Mouse (Mus musculus): Measurements from ENCODE around the gene Chsy1. TPM values are rescaled to one million over a fixed set of nuclear protein-coding genes. Genes with fewer than 3 reads are reported as not detected.
A peak's percentile ranks its signal among the peaks of the same experiment; 100 is the strongest.

Chsy1 gene
- polyA plus RNA-seq, 1 experiment from 2014 or later: 11.5 TPM

DNA sequence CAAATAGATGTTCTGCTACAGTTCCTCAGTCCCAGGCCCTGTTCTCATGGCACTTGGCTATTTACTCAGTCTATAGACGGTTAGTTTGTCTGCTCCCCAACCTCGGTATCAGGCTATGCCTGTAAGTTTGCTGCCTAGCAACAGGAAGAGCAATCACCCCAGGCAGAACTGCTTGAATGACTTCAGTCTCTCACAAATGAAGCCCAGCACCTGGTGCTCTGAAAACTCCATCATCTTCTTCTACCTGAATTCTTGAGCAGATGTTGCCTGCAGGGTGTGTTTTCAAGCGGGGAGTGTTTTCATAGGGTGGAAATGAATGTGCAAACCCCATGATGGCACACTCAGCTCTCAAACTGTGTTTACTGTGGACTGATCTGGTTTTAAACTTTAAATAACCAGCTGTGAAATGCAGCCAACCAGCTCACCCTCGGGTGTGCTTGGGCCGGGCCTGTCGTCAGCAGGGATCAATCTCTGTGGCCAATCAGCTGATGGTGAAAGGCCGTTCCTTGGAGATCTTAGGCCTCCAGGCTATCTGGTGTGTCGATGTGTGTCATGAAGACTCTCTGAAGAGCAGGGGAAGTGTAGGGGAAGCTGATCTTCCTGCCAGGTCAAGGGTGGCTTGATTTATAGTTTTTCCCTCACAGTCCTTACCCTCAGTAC lies 91.6 kb downstream of the Chsy1 start:
- H3K36me3 ChIP-seq: no peaks in the 10 kb centered on the region
- H3K27ac ChIP-seq (replicated peaks): no peak overlapping the region; the same call in 1 of the 2 replicates
- H3K27me3 ChIP-seq: no peaks in the 10 kb centered on the region
- ATAC-seq (ENCODE audit: low read depth): 0 out of 2 replicates have a peak, but pooled peaks have one; percentile 27
- no peak overlapping the region for H3K4me3 ChIP-seq
- WGBS: 43% methylated on average over 8 of the region's 8 CpGs
- H3K4me2 ChIP-seq: no peak overlapping the region
- H3K9ac ChIP-seq: no peak overlapping the region
- H3K9me3 ChIP-seq: peaks cover 5% of the 10 kb centered on the region; the same call in 1 of the 2 replicates
- H3K4me1 ChIP-seq (replicated peaks): peaks cover 13% of the 10 kb centered on the region

DNA sequence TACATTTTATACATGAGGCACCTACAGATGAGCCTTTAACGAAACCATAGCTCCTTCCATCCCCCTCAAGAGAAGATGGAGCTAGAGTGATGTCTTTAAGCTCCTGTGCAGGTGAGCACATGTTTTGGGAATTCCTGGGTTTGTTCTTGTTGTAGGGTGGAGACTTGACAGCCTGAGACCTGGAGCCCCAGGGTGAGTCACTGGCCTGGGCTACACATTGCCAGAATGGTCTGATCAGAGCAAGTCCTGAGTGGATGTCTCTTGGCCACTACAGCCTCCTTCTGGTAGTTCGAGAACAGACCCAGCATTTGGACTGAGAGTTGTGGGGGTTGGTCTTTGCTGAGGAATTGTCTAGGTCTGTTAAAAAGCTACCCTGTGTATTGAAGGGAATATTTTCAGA lies 92.3 kb downstream of the Chsy1 start:
- WGBS: 85% methylated on average over 2 of the region's 2 CpGs
- Histone ChIP-seq H3K27ac (replicated peaks) (no peak overlapping the region), H3K4me3 (no peak overlapping the region), H3K9me3 (peaks cover 5% of the 10 kb centered on the region; the same call in 1 of the 2 replicates), H3K4me1 (replicated peaks) (peaks cover 13% of the 10 kb centered on the region), H3K27me3 (no peaks in the 10 kb centered on the region), H3K9ac (no peak overlapping the region), H3K4me2 (no peak overlapping the region), H3K36me3 (no peaks in the 10 kb centered on the region)
- no peak for ATAC-seq (ENCODE audit: low read depth)

DNA sequence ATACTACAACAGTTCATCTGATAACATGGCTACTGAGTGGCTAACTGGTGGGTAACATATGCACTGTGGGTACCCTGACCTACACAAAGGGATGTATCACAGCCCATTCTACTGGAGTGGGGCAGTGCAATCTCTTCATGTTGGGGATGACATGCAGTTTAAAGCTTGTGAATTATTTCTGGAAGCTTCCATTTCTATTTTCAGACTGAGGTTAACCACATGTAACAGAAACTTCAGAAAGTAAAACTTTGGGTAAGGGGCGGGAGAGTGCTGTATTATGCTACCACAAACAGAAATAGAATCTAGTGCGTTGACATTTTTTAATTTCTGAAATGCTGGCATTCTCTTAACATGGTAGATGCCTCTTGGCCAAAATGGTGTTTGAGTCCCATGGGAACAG lies 100.6 kb downstream of the Chsy1 start:
- 86% methylated on average over 2 of the region's 2 CpGs for WGBS
- no peaks in the 10 kb centered on the region for H3K27me3 ChIP-seq
- ATAC-seq (ENCODE audit: low read depth): no peak
- H3K4me1 ChIP-seq (replicated peaks): no peaks in the 10 kb centered on the region
- H3K4me2 ChIP-seq: no peak overlapping the region
- H3K9ac ChIP-seq: no peak overlapping the region
- no peaks in the 10 kb centered on the region for H3K9me3 ChIP-seq
- no peak overlapping the region for H3K27ac ChIP-seq (replicated peaks)
- no peaks in the 10 kb centered on the region for H3K36me3 ChIP-seq
- H3K4me3 ChIP-seq: no peak overlapping the region

DNA sequence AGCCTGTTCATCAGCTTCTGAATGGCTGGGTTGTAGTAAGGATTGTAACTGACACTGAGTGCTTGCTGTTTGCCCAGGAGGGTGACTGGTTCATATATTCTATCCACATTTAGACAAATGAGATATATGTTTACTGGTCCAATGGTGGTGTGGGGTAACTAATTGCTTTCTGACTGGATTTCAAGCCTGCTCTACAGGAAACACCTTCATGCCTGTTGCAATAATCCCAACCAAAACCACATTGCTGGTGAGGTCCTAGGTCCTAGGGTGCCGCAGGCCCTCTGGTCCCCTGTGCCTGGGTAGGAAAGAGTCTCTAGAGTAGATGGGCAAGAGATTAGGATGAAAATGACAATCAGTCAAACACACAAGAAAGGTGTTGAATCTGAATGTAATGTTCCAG lies 103.6 kb downstream of the Chsy1 start:
- ATAC-seq (ENCODE audit: low read depth): no peak

DNA sequence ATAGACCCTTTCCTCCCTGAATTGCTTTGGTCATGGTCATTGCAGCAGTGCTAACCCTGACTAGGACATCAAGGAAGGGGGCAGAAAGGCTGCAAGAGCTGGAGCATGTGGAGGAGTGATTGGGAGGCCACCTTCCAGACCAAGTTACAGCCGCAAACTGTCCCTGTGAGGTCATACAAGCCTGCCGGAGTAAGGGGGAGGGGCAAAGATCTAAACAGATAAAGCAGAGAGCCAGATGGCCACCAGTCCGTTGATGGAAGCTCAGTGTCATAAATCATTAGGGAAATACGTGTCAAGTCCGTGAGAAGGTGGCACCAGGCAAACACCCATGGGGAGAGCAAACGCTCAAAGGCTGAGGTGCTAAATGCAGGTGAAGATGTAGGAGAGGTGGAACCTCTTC lies 105.2 kb downstream of the Chsy1 start:
- no peak for ATAC-seq (ENCODE audit: low read depth)
- WGBS: 61% methylated on average over 6 of the region's 6 CpGs

More for the DNA sequence above, 103.6 kb downstream of the Chsy1 start:
- Histone ChIP-seq H3K4me3 (no peak overlapping the region), H3K36me3 (no peaks in the 10 kb centered on the region), H3K4me1 (replicated peaks) (peaks cover 11% of the 10 kb centered on the region), H3K4me2 (no peak overlapping the region), H3K9ac (no peak overlapping the region), H3K27me3 (no peaks in the 10 kb centered on the region), H3K9me3 (no peaks in the 10 kb centered on the region), H3K27ac (replicated peaks) (no peak overlapping the region)
- 83% methylated on average over 1 of the region's 1 CpGs for WGBS

DNA sequence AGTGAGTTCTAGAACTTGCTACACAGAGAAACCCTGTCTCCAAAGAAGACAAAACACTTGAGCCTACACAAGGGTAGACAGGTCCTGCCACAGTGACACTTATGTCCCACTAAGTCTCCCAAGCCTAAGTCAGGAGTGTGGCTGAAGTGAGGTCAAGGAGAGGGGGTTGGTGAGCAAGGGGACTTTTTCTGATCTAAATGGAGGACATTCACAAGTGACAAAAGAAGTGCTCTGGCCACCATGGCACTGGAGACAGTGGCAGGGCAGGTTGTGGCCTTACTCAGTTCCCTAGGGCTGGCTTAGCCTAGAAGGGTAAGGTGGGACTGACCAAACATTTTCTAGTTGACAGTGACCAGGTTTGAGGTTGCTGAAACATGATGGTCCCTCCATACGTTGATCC lies 106.6 kb downstream of the Chsy1 start:
- WGBS: 91% methylated on average over 1 of the region's 1 CpGs
- Histone ChIP-seq H3K27ac (replicated peaks) (no peak overlapping the region), H3K9me3 (no peaks in the 10 kb centered on the region), H3K4me3 (no peak overlapping the region), H3K36me3 (no peaks in the 10 kb centered on the region), H3K4me1 (replicated peaks) (peaks cover 24% of the 10 kb centered on the region), H3K9ac (no peak overlapping the region), H3K27me3 (no peaks in the 10 kb centered on the region), H3K4me2 (no peak overlapping the region)
- ATAC-seq (ENCODE audit: low read depth): no peak

More for the DNA sequence above, 105.2 kb downstream of the Chsy1 start:
- Histone ChIP-seq H3K9me3 (no peaks in the 10 kb centered on the region), H3K27ac (replicated peaks) (no peak overlapping the region), H3K4me2 (no peak overlapping the region), H3K36me3 (no peaks in the 10 kb centered on the region), H3K27me3 (no peaks in the 10 kb centered on the region), H3K9ac (no peak overlapping the region), H3K4me3 (no peak overlapping the region), H3K4me1 (replicated peaks) (peaks cover 24% of the 10 kb centered on the region)

DNA sequence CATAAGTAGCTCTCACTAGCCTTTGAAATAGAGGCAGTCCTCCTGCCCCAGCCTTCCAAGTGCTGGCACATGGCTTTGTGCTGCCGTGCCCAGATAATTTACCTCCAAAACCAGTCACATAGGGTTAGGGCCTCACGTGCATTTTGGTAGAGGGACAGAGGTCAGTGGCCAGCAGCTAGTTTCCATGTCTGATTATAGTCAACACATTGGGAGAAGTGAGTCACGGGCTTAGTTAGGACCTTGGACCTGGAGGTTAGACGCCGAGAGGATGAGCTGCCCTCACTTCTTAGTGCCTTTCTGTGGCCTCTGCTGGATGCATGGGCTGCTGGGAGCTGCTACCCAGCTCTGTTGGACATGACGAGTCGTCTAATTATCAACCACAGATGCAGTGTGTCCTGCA lies 107.7 kb downstream of the Chsy1 start:
- peaks cover 24% of the 10 kb centered on the region for H3K4me1 ChIP-seq (replicated peaks)
- no peak overlapping the region for H3K4me2 ChIP-seq
- no peak for ATAC-seq (ENCODE audit: low read depth)
- WGBS: 82% methylated on average over 7 of the region's 7 CpGs
- no peaks in the 10 kb centered on the region for H3K9me3 ChIP-seq
- H3K27me3 ChIP-seq: no peaks in the 10 kb centered on the region
- H3K4me3 ChIP-seq: no peak overlapping the region
- H3K9ac ChIP-seq: no peak overlapping the region
- H3K27ac ChIP-seq (replicated peaks): no peak overlapping the region
- no peaks in the 10 kb centered on the region for H3K36me3 ChIP-seq

DNA sequence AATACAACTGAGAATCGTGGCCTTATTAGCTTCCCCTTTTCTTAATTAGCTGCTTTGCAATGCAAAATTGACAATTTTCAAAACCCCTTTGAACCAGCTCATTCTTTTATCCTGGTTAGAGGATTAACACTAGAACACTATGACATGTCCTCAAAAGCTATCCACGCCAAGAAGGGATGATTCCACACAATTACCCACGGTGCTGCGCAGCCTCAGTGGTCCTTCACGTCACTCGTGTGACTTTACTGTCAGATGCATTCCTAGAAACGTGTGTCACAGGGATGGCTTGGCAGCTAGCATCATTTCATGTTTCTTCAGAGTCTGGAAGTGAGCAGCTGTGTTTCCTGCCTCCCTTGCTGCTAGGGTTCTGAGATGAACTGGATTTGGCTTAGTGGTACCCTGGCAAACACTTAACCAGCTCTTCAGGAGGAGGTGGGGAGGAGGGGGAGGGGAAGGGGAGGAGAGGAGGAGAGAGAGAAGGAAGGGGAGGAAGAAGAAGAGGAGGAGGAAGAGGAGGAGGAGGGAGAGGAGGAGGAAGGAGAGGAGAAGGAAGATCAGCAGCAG lies 108.3 kb downstream of the Chsy1 start:
- no peak for ATAC-seq (ENCODE audit: low read depth)
- Histone ChIP-seq H3K9me3 (no peaks in the 10 kb centered on the region), H3K9ac (0 out of 2 replicates have a peak overlapping the region, but pooled peaks have one; percentile 13), H3K27me3 (no peaks in the 10 kb centered on the region), H3K4me2 (no peak overlapping the region), H3K36me3 (no peaks in the 10 kb centered on the region), H3K27ac (replicated peaks) (peak overlapping the region; percentile 73; the same call in 1 of the 2 replicates), H3K4me1 (replicated peaks) (peaks cover 27% of the 10 kb centered on the region), H3K4me3 (no peak overlapping the region)
- WGBS: 71% methylated on average over 7 of the region's 7 CpGs

DNA sequence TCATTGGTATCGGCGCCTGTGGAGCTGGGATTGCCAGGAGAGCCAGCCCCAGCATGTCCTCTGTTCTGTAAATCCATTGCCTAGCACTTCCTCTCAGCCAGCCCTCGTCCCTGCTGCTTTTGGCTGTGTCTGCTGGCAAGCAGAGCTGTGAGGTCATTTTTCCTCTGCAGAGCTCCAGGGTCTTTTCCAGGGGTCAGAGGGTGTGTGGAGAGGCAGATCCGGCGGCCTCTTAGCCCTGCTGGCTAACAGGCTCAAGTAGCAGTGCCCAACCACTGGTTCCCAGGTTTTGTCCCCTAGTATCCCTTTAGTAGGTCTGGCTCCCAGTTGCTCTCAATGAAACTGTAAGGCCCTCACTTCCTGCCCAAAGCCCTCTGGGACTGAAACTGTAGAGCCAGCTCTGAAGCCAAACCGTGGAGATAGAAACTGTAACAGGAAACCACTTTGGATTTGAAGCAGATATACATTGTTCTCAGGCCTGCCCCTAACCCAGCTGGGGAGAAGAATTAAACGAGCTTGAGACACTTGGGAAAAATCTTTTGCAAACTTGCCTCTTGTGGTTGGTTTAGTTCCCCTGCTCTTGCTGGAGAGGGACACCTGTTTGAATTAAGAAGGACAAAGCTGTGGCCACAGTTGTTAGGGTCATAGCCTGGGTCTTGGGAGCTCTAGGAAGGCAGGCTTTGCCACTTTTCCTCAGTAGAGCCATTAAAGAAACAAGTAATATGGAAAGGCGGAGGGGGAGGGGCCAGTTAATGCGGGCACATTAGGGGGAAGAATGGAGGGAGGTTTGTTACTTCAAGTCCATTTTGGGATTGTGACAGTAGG lies 109.1 kb downstream of the Chsy1 start:
- Histone ChIP-seq H3K4me2 (0 out of 2 replicates have a peak overlapping the region, but pooled peaks have one; percentile 3), H3K27ac (replicated peaks) (peak overlapping the region; percentile 73), H3K36me3 (no peaks in the 10 kb centered on the region), H3K9ac (0 out of 2 replicates have a peak overlapping the region, but pooled peaks have one; percentile 13), H3K27me3 (no peaks in the 10 kb centered on the region), H3K4me3 (no peak overlapping the region), H3K9me3 (no peaks in the 10 kb centered on the region), H3K4me1 (replicated peaks) (peaks cover 30% of the 10 kb centered on the region)
- ATAC-seq (ENCODE audit: low read depth): peak; percentile 47; the same call in 1 of the 2 replicates
- WGBS: 33% methylated on average over 9 of the region's 9 CpGs

DNA sequence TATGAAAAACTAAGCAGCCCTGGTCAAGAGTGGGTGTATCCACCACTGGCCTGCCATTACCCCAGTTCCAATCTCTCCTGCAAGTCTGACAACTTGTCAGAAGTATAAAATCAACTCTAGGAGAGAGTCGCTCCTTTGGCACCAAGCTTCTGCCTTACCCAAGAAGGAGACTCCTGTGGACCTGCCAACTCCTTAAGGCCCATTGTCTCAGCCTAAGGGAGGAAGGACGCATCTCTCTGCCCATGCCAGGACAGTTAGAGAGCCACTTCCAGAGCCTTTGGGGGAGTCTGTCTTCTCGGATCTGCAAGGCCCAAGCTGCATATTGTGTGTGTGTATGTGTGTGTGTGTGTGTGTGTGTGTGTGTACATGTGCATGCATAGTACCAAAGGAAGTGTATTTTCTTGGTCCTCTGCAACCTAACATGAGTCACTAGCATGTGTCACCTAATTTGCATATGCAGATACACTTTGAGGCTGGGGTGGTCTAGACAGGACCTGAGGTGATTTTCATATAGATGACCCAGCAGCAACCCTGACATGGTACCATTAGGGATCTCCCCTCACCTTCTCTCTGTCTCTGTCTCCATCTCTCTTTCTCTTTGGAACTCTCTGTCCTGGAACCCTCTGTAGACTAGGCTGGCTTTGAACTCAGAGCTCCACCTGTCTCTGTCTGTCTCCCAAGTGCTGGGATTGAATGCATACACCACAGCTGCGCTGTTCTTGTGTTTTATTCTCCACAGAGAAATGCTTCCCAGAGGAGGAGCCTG lies 109.9 kb downstream of the Chsy1 start:
- Histone ChIP-seq H3K4me3 (no peak overlapping the region), H3K9ac (no peak overlapping the region), H3K27me3 (no peaks in the 10 kb centered on the region), H3K27ac (replicated peaks) (no peak overlapping the region; the same call in 1 of the 2 replicates), H3K4me2 (no peak overlapping the region), H3K9me3 (no peaks in the 10 kb centered on the region), H3K36me3 (no peaks in the 10 kb centered on the region), H3K4me1 (replicated peaks) (peaks cover 30% of the 10 kb centered on the region)
- WGBS: 81% methylated on average over 4 of the region's 4 CpGs
- ATAC-seq (ENCODE audit: low read depth): no peak

DNA sequence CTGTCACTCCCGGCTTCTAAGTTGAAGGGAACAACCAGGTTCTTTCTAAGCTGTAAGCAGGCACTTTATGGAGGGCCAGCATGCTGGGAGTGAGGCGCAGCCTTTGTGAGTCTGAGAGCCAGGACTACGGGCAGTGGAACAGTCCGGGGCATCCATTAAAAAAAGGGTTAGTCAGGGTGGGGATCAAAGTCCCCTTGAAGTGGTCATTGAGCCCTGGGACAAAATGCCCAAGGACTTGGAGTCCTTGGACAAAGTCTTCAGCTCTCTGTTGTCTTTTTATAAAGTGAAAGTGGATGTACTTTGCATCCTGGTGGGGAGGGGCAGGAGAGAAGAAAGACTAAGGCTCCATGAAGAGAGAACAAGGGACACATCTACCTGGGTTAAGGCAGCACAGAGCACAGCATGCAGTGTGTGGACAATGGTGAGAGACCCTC lies 110.5 kb downstream of the Chsy1 start:
- no peak overlapping the region for H3K9ac ChIP-seq
- no peak for ATAC-seq (ENCODE audit: low read depth)
- H3K4me1 ChIP-seq (replicated peaks): peaks cover 30% of the 10 kb centered on the region
- no peak overlapping the region for H3K4me3 ChIP-seq
- WGBS: 50% methylated on average over 4 of the region's 4 CpGs
- H3K27me3 ChIP-seq: no peaks in the 10 kb centered on the region
- H3K27ac ChIP-seq (replicated peaks): no peak overlapping the region
- H3K9me3 ChIP-seq: no peaks in the 10 kb centered on the region
- H3K4me2 ChIP-seq: no peak overlapping the region
- no peaks in the 10 kb centered on the region for H3K36me3 ChIP-seq
